Mouse (Mus musculus) CD4-positive, CD25-positive, alpha-beta regulatory T cell, adult 4 months (primary cell): Measurements from ENCODE around the gene Gm11992. TPM values are rescaled to one million over a fixed set of nuclear protein-coding genes. Genes with fewer than 3 reads are reported as not detected.

Experiments used
- ATAC-seq: one replicate; pipeline ENCODE4 v1.8.0; 2017
- polyA plus RNA-seq, 2 experiments: library from polyadenylated mRNA; unstranded; fragments of 100-300 nt; shearing (Covaris generic); gene quantifications; one replicate each; pipeline ENCODE4 v1.2.1; 2017

Gene Gm11992
- under 1 TPM in 1 of 2 experiments, not detected in 1; 0.31 TPM for polyA plus RNA-seq

- ATAC-seq: peak; percentile 74
These were observed at the start of gene Gm11992 for GRCm38 (mm10) chr11:9048011-9048702. Gene Gm11992, plus strand, starts transcription at chr11:9048594.

- no peak for ATAC-seq
These were observed 39.6 kb upstream of the Gm11992 start for GRCm38 (mm10) chr11:9008761-9009160.

GRCm38 (mm10) chr11:9010416-9010815, 38.0 kb upstream of the Gm11992 start:
- no peak for ATAC-seq

DNA sequence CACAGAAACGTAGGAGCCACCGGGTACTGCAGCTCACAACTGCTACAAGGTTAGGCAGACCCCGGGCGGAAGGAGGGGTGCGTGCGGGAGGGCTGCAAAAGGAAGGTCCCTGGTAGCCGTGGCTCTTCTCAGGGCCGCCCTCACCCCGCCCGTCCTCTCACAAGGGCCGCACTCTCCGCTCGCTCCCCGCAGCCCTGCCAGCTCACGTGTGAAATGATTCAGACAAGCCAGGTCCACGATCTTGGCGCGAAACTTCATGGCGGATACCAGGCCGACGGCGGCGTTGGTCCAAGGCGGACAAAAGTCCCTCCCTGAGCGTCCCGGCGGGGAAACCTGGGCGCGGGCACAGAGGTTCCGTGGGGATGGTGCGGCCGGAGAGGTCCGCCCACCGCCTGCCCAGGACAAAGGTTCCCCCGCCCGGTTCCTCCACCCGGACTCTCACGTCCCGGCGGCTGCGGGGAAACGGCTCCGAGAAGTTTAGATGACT, 37.5 kb upstream of the Gm11992 start, which contains the start of gene Hus1:
Gene Hus1, minus strand, starts transcription at position 339 of the 487 bp plus-strand sequence.
- ATAC-seq: peak; percentile 85

DNA sequence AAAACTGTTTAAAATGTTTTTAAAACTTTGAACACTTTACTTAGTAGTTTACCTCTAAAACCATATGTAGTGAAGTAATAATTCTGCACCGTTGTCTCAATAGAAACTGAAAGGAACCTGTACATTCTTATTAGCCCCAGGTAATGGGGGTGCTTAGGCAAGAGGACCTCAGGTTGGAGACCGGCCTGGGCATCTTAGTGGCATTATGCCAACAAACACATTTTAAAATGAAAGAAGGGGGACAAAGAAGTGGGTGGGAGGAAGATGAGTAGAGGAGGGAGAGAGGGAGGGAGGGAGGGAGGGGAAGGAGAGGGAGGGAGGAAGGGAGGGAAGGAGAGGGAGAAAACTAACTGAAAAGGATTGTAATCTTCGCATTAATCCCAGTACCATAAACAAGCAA, 37.0 kb upstream of the Gm11992 start:
- peak; percentile 33 for ATAC-seq

GRCm38 (mm10) chr11:9014740-9015139, 33.7 kb upstream of the Gm11992 start:
- no peak for ATAC-seq

- ATAC-seq: no peak
These were observed 29.7 kb upstream of the Gm11992 start for GRCm38 (mm10) chr11:9018491-9019267.

DNA sequence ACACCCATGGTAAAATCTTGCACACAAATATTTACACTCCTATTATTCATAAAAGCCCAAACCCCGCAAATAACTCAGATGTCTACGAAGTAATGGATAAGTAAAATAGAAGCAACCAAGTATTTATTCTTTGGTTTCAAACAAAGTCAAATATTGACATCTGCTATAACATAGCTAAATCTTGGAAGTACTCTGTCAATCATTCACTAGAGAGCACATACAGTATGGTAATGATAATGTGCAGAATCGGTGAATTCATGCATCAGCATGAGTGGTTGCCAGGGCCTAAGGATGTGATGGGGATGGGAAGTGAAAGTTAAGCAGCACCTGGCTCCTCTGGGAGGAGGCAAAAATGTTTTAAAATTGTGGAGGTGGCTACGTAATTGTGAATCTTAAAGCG, 28.2 kb upstream of the Gm11992 start:
- ATAC-seq: no peak

DNA sequence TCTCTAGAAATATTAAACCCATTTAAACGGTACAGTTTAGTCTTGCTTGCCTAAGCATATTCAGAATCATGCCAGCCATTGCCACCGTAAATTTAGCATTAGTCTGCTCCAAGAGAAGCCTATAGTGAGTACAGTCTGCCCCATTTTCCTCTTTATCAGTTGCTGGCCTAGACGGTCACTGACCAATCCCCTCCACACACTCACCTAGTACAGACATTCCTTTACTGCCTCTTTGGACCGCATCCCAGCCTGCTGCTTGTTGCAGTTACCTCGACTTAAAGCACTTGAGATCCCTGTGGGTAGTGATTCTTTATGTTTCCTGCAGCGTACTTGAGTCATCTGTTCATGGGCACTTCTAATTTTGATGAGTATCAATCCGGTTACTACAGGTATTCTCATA, 23.6 kb upstream of the Gm11992 start:
- no peak for ATAC-seq

- no peak for ATAC-seq
These were observed 23.2 kb upstream of the Gm11992 start for GRCm38 (mm10) chr11:9025211-9025610.

DNA sequence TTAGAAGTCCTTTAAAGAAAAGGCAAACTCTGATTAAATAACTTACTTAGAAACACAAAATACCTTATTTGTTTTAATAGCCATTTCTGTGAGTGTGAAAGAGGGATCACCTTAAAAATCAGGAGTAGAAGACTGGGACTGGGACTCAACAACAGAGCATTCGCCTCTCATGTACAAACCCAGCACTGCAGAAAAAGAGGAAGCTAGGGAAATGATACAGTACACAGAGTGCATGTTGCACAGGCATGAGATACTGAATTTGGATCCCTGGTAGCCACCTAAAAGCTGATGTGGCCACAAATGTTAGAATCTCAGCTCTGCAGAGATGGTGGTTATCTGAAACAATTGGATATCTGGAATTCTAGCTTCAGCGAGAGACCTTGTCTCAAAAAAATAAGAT, 16.9 kb upstream of the Gm11992 start:
- ATAC-seq: no peak

GRCm38 (mm10) chr11:9046546-9046945, 1.8 kb upstream of the Gm11992 start:
- ATAC-seq: no peak

- no peak for ATAC-seq
These were observed 1.4 kb upstream of the Gm11992 start for GRCm38 (mm10) chr11:9047044-9047443.

DNA sequence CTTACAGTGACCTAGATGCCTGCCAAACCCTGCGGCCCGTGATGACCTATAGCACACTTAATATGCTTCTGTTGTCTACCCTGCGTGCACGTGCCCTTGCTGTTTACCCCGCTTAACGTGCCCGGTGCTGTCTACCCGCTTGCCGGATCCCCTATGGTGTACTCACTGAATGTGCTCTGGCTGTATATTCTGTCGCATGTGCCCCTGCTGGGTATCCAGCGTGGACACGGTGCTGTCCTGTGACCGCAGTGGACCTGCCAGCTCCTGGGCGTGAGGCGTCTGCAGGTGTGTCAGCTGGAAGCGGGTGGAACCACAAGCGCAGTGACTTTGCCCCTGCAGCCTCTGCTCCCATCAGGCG, 288 bp downstream of the Gm11992 start, which contains the start of gene Sun3:
Gene Sun3, minus strand, starts transcription at position 289 of the 358 bp plus-strand sequence.
- peak; percentile 20 for ATAC-seq

DNA sequence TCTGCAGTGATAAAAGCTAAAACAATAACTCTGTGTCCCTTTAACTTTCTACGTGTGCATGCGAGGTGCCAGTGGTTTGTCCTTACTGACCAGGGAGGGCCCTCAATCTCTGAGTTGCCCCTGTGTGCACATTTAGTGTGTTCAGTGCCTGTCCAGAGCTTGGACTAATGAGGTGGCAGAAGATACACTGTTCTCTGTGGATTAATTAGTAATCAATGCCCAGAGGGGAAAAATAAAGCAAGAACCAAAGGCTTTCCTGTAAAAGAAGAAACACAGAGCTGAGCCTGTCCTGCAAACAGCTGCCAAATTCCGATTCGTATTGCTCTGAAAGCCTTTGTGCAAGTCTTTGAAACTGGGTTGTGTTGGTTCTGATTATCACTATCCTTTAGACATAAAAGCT, 1.8 kb downstream of the Gm11992 start:
- ATAC-seq: no peak

- no peak for ATAC-seq
These were observed 3.5 kb downstream of the Gm11992 start for GRCm38 (mm10) chr11:9051895-9052294.

DNA sequence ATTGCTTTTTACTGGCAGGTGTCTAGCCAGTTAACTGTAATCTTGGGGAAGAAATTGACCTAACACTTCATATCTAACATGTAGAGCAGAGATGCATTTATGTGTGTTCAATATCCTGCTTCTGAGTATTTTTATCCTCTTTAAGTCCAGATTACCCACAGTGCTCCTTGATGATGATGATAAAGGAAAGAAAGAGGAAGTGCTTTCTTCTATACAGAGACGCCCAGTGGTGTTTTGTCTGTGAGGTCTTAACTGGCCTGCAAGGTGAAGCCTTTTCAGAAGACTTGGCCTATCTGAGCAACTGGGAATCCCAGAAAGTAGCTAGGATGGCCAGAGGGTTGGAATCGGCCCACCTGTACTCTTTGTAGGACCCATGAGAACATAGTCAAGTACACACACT, 8.5 kb downstream of the Gm11992 start:
- no peak for ATAC-seq

GRCm38 (mm10) chr11:9057711-9058110, 9.3 kb downstream of the Gm11992 start:
- no peak for ATAC-seq

GRCm38 (mm10) chr11:9060029-9060428, 11.6 kb downstream of the Gm11992 start:
- no peak for ATAC-seq

DNA sequence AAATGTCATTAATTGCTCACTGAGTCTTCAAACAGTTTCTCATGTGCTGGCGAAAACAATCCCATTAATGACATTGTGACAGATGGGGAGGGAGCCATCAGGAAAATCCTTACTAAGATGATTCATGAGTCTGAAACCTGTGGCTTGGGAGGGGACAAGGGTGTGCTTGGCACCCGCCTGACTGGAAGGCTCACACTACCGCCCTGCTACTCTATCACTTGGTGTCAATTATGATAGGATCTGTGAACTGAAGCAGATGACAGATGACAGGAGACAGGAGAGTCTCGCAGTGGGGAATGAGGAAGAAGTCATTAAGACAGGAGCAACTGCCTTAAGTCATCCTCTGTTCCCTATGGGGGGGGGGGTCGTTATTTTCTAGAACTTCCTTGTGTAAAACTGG, 12.1 kb downstream of the Gm11992 start:
- ATAC-seq: no peak

GRCm38 (mm10) chr11:9076444-9076843, 28.1 kb downstream of the Gm11992 start:
- no peak for ATAC-seq

- ATAC-seq: no peak
These were observed 64.8 kb downstream of the Gm11992 start for GRCm38 (mm10) chr11:9113189-9113588.

DNA sequence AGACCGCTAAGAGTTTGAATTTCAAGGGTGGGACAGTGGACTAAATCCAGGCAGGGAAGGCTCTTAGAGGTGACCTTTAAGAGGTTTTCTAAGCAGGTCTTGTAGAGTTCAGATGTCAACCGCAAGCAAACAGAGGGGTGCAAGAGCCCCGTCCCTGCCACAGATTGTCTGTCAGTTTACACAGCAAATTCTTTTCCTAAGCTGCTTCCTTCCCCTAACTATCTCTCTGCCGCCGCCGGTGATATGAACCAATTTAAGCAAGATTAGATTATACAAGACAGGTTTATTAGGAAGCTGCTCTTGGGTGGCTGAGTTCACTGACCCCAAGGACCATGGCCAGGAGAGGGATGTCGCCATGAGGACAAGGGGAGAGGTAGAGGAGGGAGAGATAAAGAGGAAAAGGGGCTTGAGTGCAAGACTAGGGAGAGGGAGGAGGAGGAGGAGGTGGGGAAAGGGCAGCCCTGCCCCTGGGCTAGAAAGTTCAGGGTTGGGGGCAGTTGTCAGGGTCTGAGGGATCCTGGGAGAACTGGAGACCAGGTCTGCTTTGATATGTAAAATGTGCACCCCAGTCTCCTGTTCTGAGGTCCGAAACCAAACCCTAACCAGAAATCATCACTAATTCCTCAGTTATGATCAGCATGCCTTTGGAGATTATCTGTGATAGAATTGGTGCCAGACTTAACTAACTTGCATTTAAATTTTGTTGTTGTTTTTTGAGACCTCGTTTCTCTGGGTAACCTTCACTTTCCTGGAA, 67.2 kb downstream of the Gm11992 start:
- no peak for ATAC-seq
